Mouse (Mus musculus) adrenal gland, adult 2 months (tissue): Measurements from ENCODE around the gene Ccdc13. TPM values are rescaled to one million over a fixed set of nuclear protein-coding genes. Genes with fewer than 3 reads are reported as not detected.
A peak's percentile ranks its signal among the peaks of the same experiment; 100 is the strongest.

ENCODE experiments used
- DNase-seq: peaks from one replicate; pipeline ENCODE4 v3.0.0; 2021
- polyA plus RNA-seq: library from polyadenylated mRNA; depleted of rRNA; stranded (reverse); fragments of >200 nt; gene quantifications from 2 replicates; pipeline ENCODE4 v1.2.3, GENCODE M21; 2012
- total RNA-seq, 2 experiments: library from RNA; stranded (reverse); gene quantifications; 2 replicates each; pipeline ENCODE4 v1.2.3; 2021

Ccdc13 gene
- total and polyA plus RNA-seq, 3 experiments, result 0.26 to 1.0 (median 0.63) TPM

- DNase-seq, result no peak
Observed at GRCm38 (mm10) chr9:121847138-121847537, 7.9 kb upstream of the Ccdc13 start.

GRCm38 (mm10) chr9:121846526-121847118, 7.4 kb upstream of the Ccdc13 start:
- no peak for DNase-seq

GRCm38 (mm10) chr9:121842914-121843313, 3.7 kb upstream of the Ccdc13 start:
- no peak for DNase-seq

- DNase-seq, result no peak
Observed at GRCm38 (mm10) chr9:121839622-121839965, 333 bp upstream of the Ccdc13 start.

GRCm38 (mm10) chr9:121838008-121838407, 1.3 kb downstream of the Ccdc13 start:
- no peak for DNase-seq

- DNase-seq, result no peak
Observed at GRCm38 (mm10) chr9:121833825-121834224, 5.4 kb downstream of the Ccdc13 start.

GRCm38 (mm10) chr9:121830956-121831293, 8.3 kb downstream of the Ccdc13 start:
- peak; percentile 70 for DNase-seq

GRCm38 (mm10) chr9:121830243-121830955, 8.9 kb downstream of the Ccdc13 start:
- DNase-seq, result peak; percentile 56

- no peak for DNase-seq
Observed at GRCm38 (mm10) chr9:121829270-121829992, 9.8 kb downstream of the Ccdc13 start.

GRCm38 (mm10) chr9:121828314-121828713, 10.9 kb downstream of the Ccdc13 start:
- DNase-seq, result no peak

GRCm38 (mm10) chr9:121826356-121826755, 12.9 kb downstream of the Ccdc13 start:
- no peak for DNase-seq

GRCm38 (mm10) chr9:121823991-121824390, 15.3 kb downstream of the Ccdc13 start:
- DNase-seq, result no peak

- DNase-seq, result no peak
Observed at GRCm38 (mm10) chr9:121823051-121823450, 16.2 kb downstream of the Ccdc13 start.

GRCm38 (mm10) chr9:121822585-121822991, 16.7 kb downstream of the Ccdc13 start:
- peak; percentile 9 for DNase-seq

- no peak for DNase-seq
Observed at GRCm38 (mm10) chr9:121820765-121821164, 18.5 kb downstream of the Ccdc13 start.

GRCm38 (mm10) chr9:121819771-121820471, 19.3 kb downstream of the Ccdc13 start:
- DNase-seq, result peak; percentile 17

- peak; percentile 63 for DNase-seq
Observed at GRCm38 (mm10) chr9:121819073-121819770, 20.0 kb downstream of the Ccdc13 start.

GRCm38 (mm10) chr9:121815183-121815582, 24.1 kb downstream of the Ccdc13 start:
- no peak for DNase-seq

GRCm38 (mm10) chr9:121810081-121810821, 29.0 kb downstream of the Ccdc13 start:
- DNase-seq, result peak; percentile 29

- DNase-seq, result no peak
Observed at GRCm38 (mm10) chr9:121808511-121808910, 30.8 kb downstream of the Ccdc13 start.

GRCm38 (mm10) chr9:121807947-121808346, 31.3 kb downstream of the Ccdc13 start:
- DNase-seq, result no peak
